Mouse (Mus musculus) cerebellum, postnatal 10 days (tissue): ENCODE measurements around the gene Nsf.
A peak's percentile ranks its signal among the peaks of the same experiment; 100 is the strongest.
"Not testable (repeated sequence)": the region's sequence is repeated elsewhere in the genome, so short reads cannot be mapped to it uniquely, and the experiment has no call there.

Experiments used
- DNase-seq, 2 experiments: peaks; one replicate each; pipeline ENCODE4 v3.0.0; 2021; ENCODE audit warnings: mixed read lengths in 2 of 2

The Nsf gene

DNA sequence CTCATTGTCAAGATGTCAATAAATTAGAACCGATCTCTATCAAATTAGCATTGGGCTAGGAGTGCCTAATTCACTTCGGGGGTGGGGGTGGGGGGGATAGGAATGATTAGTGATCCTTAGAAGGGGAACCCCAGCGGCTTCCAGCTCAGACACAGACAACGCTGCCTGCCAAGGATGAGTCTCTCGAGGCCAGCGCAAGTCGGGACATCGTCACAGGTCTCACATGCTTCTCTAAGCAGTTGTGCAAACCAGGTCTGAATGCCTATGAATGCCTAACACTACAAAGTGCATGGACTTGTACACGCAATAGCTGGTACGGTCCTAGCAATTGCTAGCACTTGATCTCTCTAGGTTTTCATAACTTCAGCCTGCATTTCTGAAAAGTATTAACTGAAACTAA lies 62.1 kb downstream of the Nsf start:
- peak in 1 of 2 experiments; percentile 30 for DNase-seq

DNA sequence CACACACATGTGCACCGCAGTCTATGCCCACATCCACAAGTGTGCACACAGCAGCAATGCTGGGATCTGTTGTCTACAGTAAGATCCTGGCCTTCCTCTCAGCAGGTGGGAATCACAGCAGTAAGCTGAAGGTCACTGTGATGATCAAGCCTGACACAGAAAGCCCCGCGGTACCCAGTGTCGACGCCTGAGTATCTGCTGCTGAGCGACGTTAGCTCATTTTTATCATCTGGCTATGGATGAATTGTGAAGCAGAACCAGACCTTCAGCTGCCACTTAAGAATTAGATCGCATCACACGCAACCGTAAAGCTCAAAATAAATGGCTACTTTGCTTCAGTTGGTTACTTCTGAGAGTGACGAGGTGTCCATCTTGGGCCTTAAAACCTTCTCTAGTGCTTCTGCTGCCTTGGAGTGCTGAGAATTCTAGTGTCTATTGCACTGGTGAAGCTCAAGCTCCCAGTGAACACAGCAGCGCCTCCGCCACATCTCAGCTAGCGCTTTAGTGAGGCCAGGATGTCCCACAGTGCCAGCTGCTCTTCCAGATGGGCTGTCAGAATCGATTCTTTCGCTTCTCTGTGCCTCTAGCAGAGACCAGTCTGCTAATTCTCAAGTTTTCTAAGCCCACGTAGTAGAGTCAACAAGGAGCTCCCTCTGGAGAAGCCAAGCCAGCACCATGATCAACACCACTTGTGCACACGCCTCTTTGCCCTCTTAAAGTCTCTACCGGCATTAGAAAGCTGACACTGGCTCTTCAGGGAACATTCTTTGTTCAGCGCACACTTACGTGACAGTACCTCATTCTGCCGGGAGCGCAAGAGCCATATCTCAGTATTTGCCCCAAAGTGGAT lies 63.3 kb downstream of the Nsf start:
- peak; percentile 59 to 73 for DNase-seq

- no peak for DNase-seq
Observed at GRCm38 (mm10) chr11:103887724-103888410, 66.0 kb downstream of the Nsf start.

GRCm38 (mm10) chr11:103884749-103885383 lies 69.0 kb downstream of the Nsf start:
- DNase-seq: peak; percentile 19 to 32

- no peak for DNase-seq
Observed at GRCm38 (mm10) chr11:103883793-103884192, 70.1 kb downstream of the Nsf start.

- not testable (repeated sequence) for DNase-seq
Observed at GRCm38 (mm10) chr11:103879476-103879875, 74.4 kb downstream of the Nsf start.

GRCm38 (mm10) chr11:103878441-103878840 lies 75.4 kb downstream of the Nsf start:
- DNase-seq: no peak

GRCm38 (mm10) chr11:103870352-103870751 lies 83.5 kb downstream of the Nsf start:
- DNase-seq: no peak

GRCm38 (mm10) chr11:103867702-103868101 lies 86.2 kb downstream of the Nsf start:
- DNase-seq: no peak

- no peak for DNase-seq
Observed at GRCm38 (mm10) chr11:103865346-103865745, 88.5 kb downstream of the Nsf start.

- no peak for DNase-seq
Observed at GRCm38 (mm10) chr11:103864486-103864885, 89.4 kb downstream of the Nsf start.

DNA sequence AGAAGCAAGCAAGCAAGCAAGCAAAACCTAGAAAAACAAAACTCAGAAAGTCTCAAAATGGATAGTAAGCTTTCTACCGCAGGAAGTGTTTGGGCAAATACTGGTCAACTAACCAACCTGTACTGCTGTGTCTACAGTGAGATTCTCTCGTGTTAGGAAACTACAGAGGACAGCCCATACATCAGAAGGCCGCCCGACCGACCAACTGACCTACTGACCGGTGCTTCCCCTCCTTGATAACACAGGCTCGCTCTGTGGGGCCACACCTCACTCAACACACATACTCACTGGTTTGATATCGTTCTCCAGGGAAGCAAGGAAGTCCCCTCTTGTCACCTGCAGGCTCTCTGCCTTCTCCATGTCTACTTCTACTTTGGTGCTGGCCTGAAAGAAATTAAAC lies 90.9 kb downstream of the Nsf start:
- no peak for DNase-seq

DNA sequence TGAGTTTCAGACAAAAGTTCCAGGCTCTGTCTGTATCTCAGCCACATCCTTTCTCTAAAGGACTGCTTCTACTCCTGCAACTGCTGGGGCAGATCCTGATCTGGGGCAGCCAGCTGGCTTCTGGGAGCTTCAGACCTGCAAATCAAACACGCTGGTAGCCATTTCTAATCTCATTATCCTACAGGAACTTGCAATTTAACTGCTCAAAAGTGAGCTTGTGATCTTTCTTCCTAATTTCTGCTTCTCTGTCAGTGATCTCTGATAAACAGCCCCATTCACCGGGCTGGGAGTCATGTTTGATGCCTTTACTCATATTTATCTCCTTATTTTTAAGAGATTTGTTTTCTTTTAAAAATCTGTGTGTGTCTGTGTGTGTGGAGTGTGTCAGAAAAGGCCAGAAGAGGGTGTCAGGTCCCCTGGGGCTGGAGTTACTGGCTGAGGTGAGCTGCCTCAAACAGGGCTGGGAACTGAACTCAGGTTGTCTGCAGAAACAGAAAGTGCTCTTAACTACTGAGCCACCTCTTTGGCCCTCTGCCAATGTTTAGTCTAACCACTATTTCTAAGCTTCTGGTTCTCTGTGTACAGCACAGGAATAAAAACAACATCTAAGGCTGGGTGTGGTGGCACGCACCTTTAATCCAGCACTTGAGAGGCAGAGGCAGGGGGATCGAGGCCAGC lies 93.8 kb downstream of the Nsf start:
- DNase-seq: peak in 1 of 2 experiments; percentile 11

DNA sequence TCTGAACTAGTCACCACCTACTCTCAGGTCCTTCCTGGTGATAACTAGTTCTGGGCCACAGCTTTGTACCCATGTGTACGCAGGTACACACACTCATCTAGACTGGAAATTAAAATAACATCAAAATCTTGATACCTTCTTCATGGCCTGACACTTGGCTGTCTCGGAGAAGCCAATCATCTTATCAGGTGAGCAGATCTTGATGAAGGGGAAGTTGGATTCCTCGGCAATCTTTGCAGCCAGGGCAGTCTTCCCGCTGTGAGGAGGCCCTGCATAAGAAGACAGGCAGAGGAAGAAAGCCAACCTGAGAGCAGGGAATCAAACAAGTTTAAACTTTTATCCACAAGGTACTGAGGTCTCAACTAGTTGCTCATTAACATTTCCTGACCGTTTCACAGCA lies 95.1 kb downstream of the Nsf start:
- DNase-seq: no peak

DNA sequence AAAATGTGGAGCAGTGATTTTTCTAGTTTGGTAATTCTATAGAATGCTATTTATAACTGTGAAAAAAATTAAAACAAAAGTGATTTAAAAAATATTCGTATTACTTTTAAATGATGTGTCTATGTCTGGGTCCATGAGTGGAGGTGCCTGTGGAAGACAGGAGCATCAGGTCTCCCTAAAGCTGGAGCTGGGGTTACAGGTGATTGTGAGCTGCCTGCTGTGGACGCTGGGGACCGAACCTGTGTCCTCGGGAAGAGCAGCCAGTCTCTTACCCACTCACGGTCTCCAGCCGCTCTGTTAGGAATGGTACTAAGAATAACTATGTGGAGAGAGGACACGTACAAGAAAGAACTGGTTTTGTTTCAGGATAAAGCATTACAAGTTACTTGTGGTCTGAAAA lies 97.2 kb downstream of the Nsf start:
- DNase-seq: no peak

GRCm38 (mm10) chr11:103854294-103854693 lies 99.6 kb downstream of the Nsf start:
- DNase-seq: no peak

DNA sequence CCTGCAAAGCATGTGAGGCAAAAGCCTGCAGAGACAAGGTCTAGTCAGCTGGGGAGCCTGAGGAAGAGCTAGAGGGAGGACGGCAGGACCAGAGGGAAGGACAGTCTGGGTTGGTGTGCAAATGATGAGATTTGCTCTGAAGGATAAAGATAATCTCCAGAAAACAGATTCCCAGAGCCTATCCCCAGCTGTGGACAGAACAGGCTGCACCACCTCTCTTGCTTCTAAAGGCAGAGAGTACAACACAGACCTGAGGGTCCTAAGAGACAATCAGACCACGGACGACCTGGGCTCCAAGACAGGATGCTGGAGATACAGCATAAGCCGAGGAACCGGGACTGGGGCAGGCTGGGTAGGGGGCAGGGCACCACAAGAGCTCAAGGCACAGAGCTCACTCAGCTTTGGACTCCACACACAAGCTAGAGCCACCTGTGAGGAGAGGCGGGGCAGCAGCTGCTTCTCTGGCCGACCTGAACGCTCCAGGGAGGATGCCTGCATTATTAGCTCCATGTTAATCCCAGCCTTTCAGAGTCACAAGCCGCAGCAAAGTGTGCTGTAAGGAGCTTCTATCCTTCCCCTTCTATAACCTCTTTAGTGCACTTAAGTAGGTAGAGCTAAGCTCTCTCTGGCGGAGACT lies 100.5 kb downstream of the Nsf start:
- DNase-seq: peak in 1 of 2 experiments; percentile 11

DNA sequence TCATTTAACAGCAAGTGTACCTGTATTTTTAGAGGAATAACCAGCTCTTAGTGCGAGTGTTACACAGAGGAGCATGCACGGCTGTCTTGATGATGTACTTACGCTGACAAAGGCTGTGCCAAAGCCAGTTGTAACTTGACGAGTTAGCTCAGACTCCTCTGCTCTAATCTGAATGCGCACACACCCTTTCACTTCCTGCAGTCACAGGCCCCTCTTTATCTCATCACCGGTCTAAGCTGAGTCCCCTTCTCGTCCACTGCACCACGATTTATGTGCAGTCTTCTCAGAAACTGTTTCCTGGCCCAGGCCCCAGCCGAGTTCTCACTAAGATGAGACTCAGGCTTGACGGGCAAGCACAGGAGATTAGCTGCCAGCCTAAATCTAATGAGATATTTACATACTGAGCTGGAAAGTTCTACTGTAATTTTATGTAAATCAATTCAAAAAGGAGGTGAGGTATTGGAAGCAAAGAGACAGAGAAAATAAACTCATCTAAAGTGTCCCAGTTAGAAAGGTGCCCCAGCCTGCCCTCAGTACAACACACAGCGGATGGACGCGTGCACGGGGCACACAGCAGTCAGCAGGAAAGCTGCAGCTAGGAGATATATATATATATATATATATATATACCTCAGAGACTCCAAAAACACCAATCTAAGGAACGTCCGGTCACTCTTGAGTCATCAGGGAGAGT lies 101.1 kb downstream of the Nsf start:
- no peak for DNase-seq

DNA sequence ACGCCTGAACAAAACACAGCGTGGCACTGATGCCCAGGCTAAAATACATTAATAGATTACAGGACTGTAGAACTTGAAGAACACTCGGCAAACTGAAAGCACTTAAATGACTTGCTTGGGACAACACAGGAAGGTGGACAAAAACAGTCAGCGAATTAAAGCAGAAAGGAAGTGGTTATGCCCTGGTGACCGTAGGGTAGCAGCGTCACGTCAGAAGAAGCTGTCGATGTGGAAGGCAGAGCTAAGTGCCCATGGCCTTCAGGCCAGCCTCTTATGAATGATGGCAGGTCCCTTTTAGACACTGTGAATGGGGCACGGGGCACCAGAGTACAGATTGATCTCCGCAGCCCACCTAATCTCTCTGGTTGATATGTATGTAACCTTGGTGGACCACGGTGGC lies 105.6 kb downstream of the Nsf start:
- no peak for DNase-seq

DNA sequence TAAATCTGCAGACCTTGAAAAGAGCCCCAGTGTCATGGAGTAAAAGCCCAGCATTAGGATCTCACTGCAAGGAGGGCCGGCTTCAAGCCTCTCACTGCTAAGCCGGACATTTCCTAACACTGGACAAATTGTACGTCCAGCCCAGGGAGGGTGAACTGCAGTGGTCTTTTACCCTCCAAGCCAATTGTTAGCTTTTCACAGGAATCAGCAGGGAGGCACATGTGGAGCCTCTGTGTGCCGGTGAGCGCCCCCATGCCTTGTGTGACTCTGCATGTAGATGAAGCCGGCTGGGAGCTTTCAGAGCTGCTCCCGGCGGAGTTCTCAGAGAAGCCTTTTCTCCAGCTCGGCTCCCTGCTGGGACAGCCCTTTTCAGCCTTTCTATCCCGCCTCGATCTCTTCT lies 113.0 kb downstream of the Nsf start:
- DNase-seq: peak; percentile 65 to 70

DNA sequence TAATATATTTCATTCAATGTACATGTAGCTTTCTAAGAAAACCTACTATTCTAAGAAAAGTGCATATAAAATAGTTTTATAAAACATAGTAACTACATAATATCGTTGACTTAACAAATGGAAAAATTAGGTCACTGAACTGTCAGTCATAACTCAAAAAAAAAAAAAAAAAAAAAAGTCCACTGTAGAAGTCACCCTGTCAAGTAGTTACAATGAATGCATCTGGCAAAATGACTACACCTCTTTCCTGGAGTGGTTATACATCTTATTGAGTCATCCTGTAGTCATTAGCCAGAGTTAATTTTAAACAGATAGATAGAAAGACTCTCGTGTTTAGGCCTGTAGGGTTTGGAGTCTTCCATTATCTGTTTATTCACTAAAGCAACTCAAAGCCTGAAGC lies 114.9 kb downstream of the Nsf start:
- DNase-seq: no peak

DNA sequence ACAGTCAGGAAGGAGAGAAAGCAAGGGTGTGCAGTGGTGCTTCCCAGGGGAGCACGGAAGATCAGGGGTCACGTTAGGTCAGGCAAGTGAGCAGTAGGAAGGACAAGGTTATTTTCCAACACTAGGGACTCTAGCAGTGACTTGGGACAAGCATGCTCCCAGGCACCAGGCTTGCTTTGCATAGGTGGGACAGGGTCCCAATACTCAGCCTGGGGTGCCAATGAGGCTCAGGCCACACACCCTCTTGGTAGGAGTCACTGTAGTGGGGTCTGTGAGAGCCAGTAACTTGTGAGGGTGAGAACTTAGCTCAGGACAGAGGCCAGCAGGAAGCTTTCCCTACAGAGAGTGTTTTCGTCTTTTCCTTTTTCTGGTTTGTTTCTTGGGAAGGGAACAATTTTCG lies 121.5 kb downstream of the Nsf start:
- DNase-seq: no peak
